Mouse (Mus musculus) hindbrain, postnatal 0 days (tissue): ENCODE measurements around the gene Ccnt2. TPM values are rescaled to one million over a fixed set of nuclear protein-coding genes. Genes with fewer than 3 reads are reported as not detected.
"Not testable (repeated sequence)": the region's sequence is repeated elsewhere in the genome, so short reads cannot be mapped to it uniquely, and the experiment has no call there.

Experiments
- ATAC-seq: fragments of 200-750 bp; cut with Nextera tagmentation; 2 replicates; pipeline ENCODE4 v1.8.0; 2017; ENCODE audit warnings: mild to moderate bottlenecking, moderate TSS enrichment, moderate library complexity
- DNase-seq: peaks from one replicate; pipeline ENCODE4 v3.0.0-alpha.2; 2015; ENCODE audit warnings: low spot score
- H3K27ac ChIP-seq: fragments of 300-500 bp; sonication (generic); 2 replicates; pipeline ENCODE4 v1.5.1; 2014; ENCODE audit warnings: mild to moderate bottlenecking
- H3K27me3 ChIP-seq: fragments of 300-500 bp; sonication (generic); 2 replicates; pipeline ENCODE4 v1.6.1; 2014; ENCODE audit warnings: low read length, mixed read lengths; ENCODE audit not compliant: insufficient read depth
- H3K36me3 ChIP-seq: fragments of 300-500 bp; sonication (generic); 2 replicates; pipeline ENCODE4 v1.6.1; 2014; ENCODE audit warnings: low read length, mixed read lengths; ENCODE audit not compliant: insufficient read depth
- H3K4me1 ChIP-seq: fragments of 300-500 bp; sonication (generic); 2 replicates; pipeline ENCODE4 v1.6.1; 2014; ENCODE audit warnings: antibody characterized with exemption, low read length, mixed read lengths; ENCODE audit not compliant: insufficient read depth
- H3K4me2 ChIP-seq: fragments of 300-500 bp; sonication (generic); 2 replicates; pipeline ENCODE4 v1.6.1; 2014; ENCODE audit warnings: low read depth, mild to moderate bottlenecking, low read length, moderate library complexity, mixed read lengths
- H3K4me3 ChIP-seq: fragments of 300-500 bp; sonication (generic); 2 replicates; pipeline ENCODE4 v1.5.1; 2014; ENCODE audit warnings: low read length
- H3K9ac ChIP-seq: fragments of 300-500 bp; sonication (generic); replicated peaks from 2 replicates; pipeline ENCODE4 v1.6.1; 2014; ENCODE audit warnings: mild to moderate bottlenecking, low read length, moderate library complexity, mixed read lengths
- H3K9me3 ChIP-seq: fragments of 300-500 bp; sonication (generic); 2 replicates; pipeline ENCODE4 v1.6.1; 2016; ENCODE audit warnings: low read length, mixed read lengths
- CTCF ChIP-seq: IDR thresholded peaks from 2 replicates; pipeline ENCODE4 v1.5.1; 2016; ENCODE audit warnings: antibody characterized with exemption, control low read depth, low read depth
- WGBS: fragments of 180-500 bp; shearing (Covaris S2); extraction: QIAGEN DNeasy Blood & Tissue Kit; methylation state at CpG from one replicate; pipeline ENCODE4 v1.1.7; 2014; 5-methylcytosine and 5-hydroxymethylcytosine counted together
- polyA plus RNA-seq: library from polyadenylated mRNA; unstranded; fragments of >200 nt; fragmentation: Nextera tagmentation; extraction: Ambion mirVana; gene quantifications from 2 replicates; pipeline ENCODE4 v1.2.1, GENCODE M21; 2015
- total RNA-seq: library from RNA; depleted of rRNA; stranded (reverse); fragments of >200 nt; gene quantifications from 2 replicates; pipeline ENCODE4 v1.2.3, GENCODE M21; 2014

The Ccnt2 gene
- total and polyA plus RNA-seq, 2 experiments from 2014 or later, result 28.8 to 39.0 TPM

- no peaks in the 10 kb centered on the region for H3K36me3 ChIP-seq
- TF ChIP-seq CTCF, result no peak
- DNase-seq (peak; percentile 15), ATAC-seq (no peak)
- no peak overlapping the region for H3K4me3 ChIP-seq
- H3K27ac ChIP-seq, result no peak overlapping the region
- no peak overlapping the region for H3K9ac ChIP-seq
- H3K4me2 ChIP-seq, result no peak overlapping the region
- 46% methylated on average over 11 of the region's 11 CpGs for WGBS
- no peaks in the 10 kb centered on the region for H3K9me3 ChIP-seq
- no peaks in the 10 kb centered on the region for H3K27me3 ChIP-seq
- H3K4me1 ChIP-seq, result peaks cover 4% of the 10 kb centered on the region; the same call in 1 of the 2 replicates
These were observed 23.4 kb upstream of the Ccnt2 start for GRCm38 (mm10) chr1:127750401-127751102.

GRCm38 (mm10) chr1:127755806-127756205 lies 18.2 kb upstream of the Ccnt2 start:
- no peaks in the 10 kb centered on the region for H3K27me3 ChIP-seq
- H3K4me1 ChIP-seq, result no peaks in the 10 kb centered on the region
- no peak overlapping the region for H3K4me2 ChIP-seq
- no peak overlapping the region for H3K4me3 ChIP-seq
- DNase-seq, result no peak
- no peak for ATAC-seq
- WGBS, result 78% methylated on average over 4 of the region's 4 CpGs
- no peak overlapping the region for H3K27ac ChIP-seq
- no peak overlapping the region for H3K9ac ChIP-seq
- TF ChIP-seq CTCF, result no peak
- H3K36me3 ChIP-seq, result no peaks in the 10 kb centered on the region
- H3K9me3 ChIP-seq, result no peaks in the 10 kb centered on the region

- 76% methylated on average over 5 of the region's 5 CpGs for WGBS
These were observed 17.4 kb upstream of the Ccnt2 start for GRCm38 (mm10) chr1:127756331-127757163.

GRCm38 (mm10) chr1:127757164-127757545 lies 16.8 kb upstream of the Ccnt2 start:
- DNase-seq, H3K4me1 ChIP-seq, H3K27me3 ChIP-seq, ATAC-seq, H3K4me3 ChIP-seq, H3K27ac ChIP-seq, H3K36me3 ChIP-seq, H3K9ac ChIP-seq, H3K9me3 ChIP-seq, H3K4me2 ChIP-seq: not testable (repeated sequence)
- WGBS, result 99% methylated on average over 3 of the region's 3 CpGs

More at GRCm38 (mm10) chr1:127756331-127757163, 17.4 kb upstream of the Ccnt2 start:
- no peak for ATAC-seq
- H3K4me2 ChIP-seq, result no peak overlapping the region
- no peak for TF ChIP-seq CTCF
- no peaks in the 10 kb centered on the region for H3K27me3 ChIP-seq
- H3K4me1 ChIP-seq, result no peaks in the 10 kb centered on the region
- no peak overlapping the region for H3K27ac ChIP-seq
- no peak overlapping the region for H3K4me3 ChIP-seq
- no peak overlapping the region for H3K9ac ChIP-seq
- no peaks in the 10 kb centered on the region for H3K36me3 ChIP-seq
- no peaks in the 10 kb centered on the region for H3K9me3 ChIP-seq
- no peak for DNase-seq

GRCm38 (mm10) chr1:127765468-127765867 lies 8.5 kb upstream of the Ccnt2 start:
- WGBS, result 56% methylated on average over 2 of the region's 2 CpGs
- Histone ChIP-seq H3K27me3 (no peaks in the 10 kb centered on the region), H3K9ac (no peak overlapping the region), H3K4me3 (no peak overlapping the region), H3K4me2 (no peak overlapping the region), H3K27ac (no peak overlapping the region), H3K4me1 (no peaks in the 10 kb centered on the region), H3K9me3 (no peaks in the 10 kb centered on the region), H3K36me3 (no peaks in the 10 kb centered on the region)
- DNase-seq (peak; percentile 67), ATAC-seq (no peak)
- TF ChIP-seq CTCF, result peak; percentile 66

GRCm38 (mm10) chr1:127766741-127767140 lies 7.2 kb upstream of the Ccnt2 start:
- Histone ChIP-seq H3K9me3 (no peaks in the 10 kb centered on the region), H3K4me1 (no peaks in the 10 kb centered on the region), H3K27me3 (no peaks in the 10 kb centered on the region), H3K36me3 (no peaks in the 10 kb centered on the region), H3K27ac (no peak overlapping the region), H3K4me2 (no peak overlapping the region), H3K9ac (no peak overlapping the region), H3K4me3 (no peak overlapping the region)
- WGBS, result 91% methylated on average over 2 of the region's 2 CpGs
- DNase-seq, result no peak
- no peak for TF ChIP-seq CTCF
- no peak for ATAC-seq
